Mouse (Mus musculus): ENCODE results near the gene Slc25a24. TPM values are rescaled to one million over a fixed set of nuclear protein-coding genes. Genes with fewer than 3 reads are reported as not detected.

The Slc25a24 gene
- total RNA-seq (2012; rRNA removed) (not detected in 2 replicates), total RNA-seq (2014; rRNA removed) (0.08 TPM in 1 of 2 replicates, not detected in the other), polyA plus RNA-seq (2012; ENCODE audit: insufficient read length, low read depth) (not detected in 2 replicates)

GRCm38 (mm10) chr3:109122641-109123530, at the start of gene Slc25a24:
Gene Slc25a24 (plus strand): TSS chr3:109123149.
- no peaks in the 10 kb centered on the region for H3K27me3 ChIP-seq (replicated peaks)
- H3K4me2 ChIP-seq (ENCODE audit: insufficient read depth, low read depth, poor library complexity, severe bottlenecking), result no peak within 1 kb of the TSS
- no peaks in the 10 kb centered on the region for H3K36me3 ChIP-seq (replicated peaks in 1 of 2; ENCODE audit: control insufficient read depth in 1 of 2, insufficient read depth in 1 of 2, low read length in 1 of 2)
- TF ChIP-seq NRF1 (IDR thresholded peaks at IDR 0.05; ENCODE audit: low read depth, low read length), result no peak
- TF ChIP-seq ZNF384 (IDR thresholded peaks at IDR 0.05; ENCODE audit: low read depth, low read length), result no peak
- DNase-seq (ENCODE audit: extremely low read depth), result no peak
- H3K4me1 ChIP-seq (ENCODE audit: control insufficient read depth in 1 of 2, insufficient read depth in 2 of 2), result peaks cover 0 to 4% of the 10 kb centered on the region in 2 experiments; a peak in 1 of 4 replicates
- dilution Hi-C loops (cut with MboI; ENCODE audit: extremely low pct_ligation_motif_present, extremely low pct_unique_long_range_greater_than_20kb, low sequenced_read_pairs) (no loop called here), in situ Hi-C loops (cut with MboI; ENCODE audit: low pct_ligation_motif_present, low pct_unique_long_range_greater_than_20kb, low sequenced_read_pairs) (no loop called here)
- no peaks in the 10 kb centered on the region for H3K79me2 ChIP-seq (replicated peaks; ENCODE audit: control insufficient read depth, extremely low read depth, insufficient read depth, poor library complexity, severe bottlenecking)
- H3K9ac ChIP-seq (ENCODE audit: insufficient read depth, low read depth), result no peak within 1 kb of the TSS
- H3K4me3 ChIP-seq (replicated peaks in 1 of 3; ENCODE audit: low read depth in 2 of 3, low read length in 2 of 3, poor library complexity in 1 of 3), result no peak within 1 kb of the TSS
- no peaks in the 10 kb centered on the region for H3K9me3 ChIP-seq (replicated peaks; ENCODE audit: low read length)
- no peak within 1 kb of the TSS for H3K27ac ChIP-seq (ENCODE audit: insufficient read depth, low read depth)

GRCm38 (mm10) chr3:109080169-109080568, 42.8 kb upstream of the Slc25a24 start, which contains the start of gene Slc25a54:
Gene Slc25a54 (plus strand): TSS chr3:109080469.
- no peak for TF ChIP-seq NELFE (IDR thresholded peaks at IDR 0.05; ENCODE audit: low read depth, low read length)
- TF ChIP-seq RAD21 (IDR thresholded peaks at IDR 0.05; ENCODE audit: low read depth, low read length), result no peak
- TF ChIP-seq ZNF384 (IDR thresholded peaks at IDR 0.05; ENCODE audit: low read depth, low read length), result no peak
- no peak for TF ChIP-seq POLR2AphosphoS2 (IDR thresholded peaks at IDR 0.05; ENCODE audit: low read depth, low read length)
- TF ChIP-seq MAZ (IDR thresholded peaks at IDR 0.05; ENCODE audit: low read depth, low read length), result no peak
- no peak for TF ChIP-seq IRF4 (IDR thresholded peaks at IDR 0.05; ENCODE audit: low read depth, low read length)
- no peak for TF ChIP-seq MXI1 (IDR thresholded peaks at IDR 0.05; ENCODE audit: low read depth, low read length)
- no peak for TF ChIP-seq SIN3A (IDR thresholded peaks at IDR 0.05; ENCODE audit: low read length)
- no peak for TF ChIP-seq MAFK (IDR thresholded peaks at IDR 0.05; ENCODE audit: insufficient replicate concordance, low read length)
- no peak for TF ChIP-seq EP300 (IDR thresholded peaks at IDR 0.05; ENCODE audit: low read length)
- no peak for TF ChIP-seq CHD1 (IDR thresholded peaks at IDR 0.05; ENCODE audit: low read depth, low read length)
- TF ChIP-seq MAX (IDR thresholded peaks at IDR 0.05; ENCODE audit: low read length), result no peak
- no peak for TF ChIP-seq NRF1 (IDR thresholded peaks at IDR 0.05; ENCODE audit: low read depth, low read length)
- no peak for TF ChIP-seq UBTF (IDR thresholded peaks at IDR 0.05; ENCODE audit: low read depth, low read length)
- no peak for TF ChIP-seq PAX5 (IDR thresholded peaks at IDR 0.05; ENCODE audit: low read length)
- no peak for TF ChIP-seq ZMIZ1 (IDR thresholded peaks at IDR 0.05; ENCODE audit: low read depth, low read length)
- no peak for TF ChIP-seq POLR2A (IDR thresholded peaks at IDR 0.05; ENCODE audit: low read depth, low read length)
- TF ChIP-seq JUND (conservative IDR thresholded peaks at IDR 0.05; ENCODE audit: low read depth, low read length), result no peak
- H3K36me3 ChIP-seq (replicated peaks in 1 of 2; ENCODE audit: control insufficient read depth in 1 of 2, insufficient read depth in 1 of 2, low read length in 1 of 2), result no peaks in the 10 kb centered on the region
- H3K27ac ChIP-seq (ENCODE audit: insufficient read depth, low read depth), result no peak within 1 kb of the TSS
- H3K9ac ChIP-seq (ENCODE audit: insufficient read depth, low read depth), result no peak within 1 kb of the TSS
- no peaks in the 10 kb centered on the region for H3K9me3 ChIP-seq (replicated peaks; ENCODE audit: low read length)
- in situ Hi-C loops (cut with MboI; ENCODE audit: low pct_ligation_motif_present, low pct_unique_long_range_greater_than_20kb, low sequenced_read_pairs) (no loop called here), dilution Hi-C loops (cut with MboI; ENCODE audit: extremely low pct_ligation_motif_present, extremely low pct_unique_long_range_greater_than_20kb, low sequenced_read_pairs) (no loop called here)
- H3K4me1 ChIP-seq (ENCODE audit: control insufficient read depth in 1 of 2, insufficient read depth in 2 of 2), result peaks cover 2 to 3% of the 10 kb centered on the region in 2 experiments; a peak in 1 of 4 replicates
- H3K27me3 ChIP-seq (replicated peaks), result no peaks in the 10 kb centered on the region
- H3K4me2 ChIP-seq (ENCODE audit: insufficient read depth, low read depth, poor library complexity, severe bottlenecking), result no peak within 1 kb of the TSS
- H3K4me3 ChIP-seq (replicated peaks in 1 of 3; ENCODE audit: low read depth in 2 of 3, low read length in 2 of 3, poor library complexity in 1 of 3), result no peak within 1 kb of the TSS
- no peaks in the 10 kb centered on the region for H3K79me2 ChIP-seq (replicated peaks; ENCODE audit: control insufficient read depth, extremely low read depth, insufficient read depth, poor library complexity, severe bottlenecking)
- no peak for DNase-seq (ENCODE audit: extremely low read depth)
